Mouse (Mus musculus) limb, embryonic 12.5 days (tissue): ENCODE data around the gene Fbxw4. TPM values are rescaled to one million over a fixed set of nuclear protein-coding genes. Genes with fewer than 3 reads are reported as not detected.

Source experiments
- ATAC-seq: fragments of 200-750 bp; cut with Nextera tagmentation; 2 replicates; pipeline ENCODE4 v1.8.0; 2017; ENCODE audit warnings: low read depth, moderate TSS enrichment; ENCODE audit not compliant: insufficient number of reproducible peaks, insufficient read depth, low FRiP score, low TSS enrichment
- H3K27ac ChIP-seq: fragments of 300-500 bp; sonication (generic); 2 replicates; pipeline ENCODE4 v1.5.1; 2016; ENCODE audit warnings: mild to moderate bottlenecking, moderate library complexity
- H3K27me3 ChIP-seq: fragments of 300-500 bp; sonication (generic); 2 replicates; pipeline ENCODE4 v1.6.1; 2016; ENCODE audit warnings: mild to moderate bottlenecking, moderate library complexity
- H3K36me3 ChIP-seq: fragments of 300-500 bp; sonication (generic); 2 replicates; pipeline ENCODE4 v1.6.1; 2016; ENCODE audit warnings: mild to moderate bottlenecking, moderate library complexity
- H3K4me1 ChIP-seq: fragments of 300-500 bp; sonication (generic); replicated peaks from 2 replicates; pipeline ENCODE4 v1.6.1; 2016
- H3K4me2 ChIP-seq: fragments of 300-500 bp; sonication (generic); 2 replicates; pipeline ENCODE4 v1.6.1; 2016; ENCODE audit warnings: mild to moderate bottlenecking, moderate library complexity
- H3K4me3 ChIP-seq: fragments of 300-500 bp; sonication (generic); replicated peaks from 2 replicates; pipeline ENCODE4 v1.5.1; 2016; ENCODE audit warnings: mild to moderate bottlenecking
- H3K9ac ChIP-seq: fragments of 300-500 bp; sonication (generic); replicated peaks from 2 replicates; pipeline ENCODE4 v1.6.1; 2016; ENCODE audit warnings: mild to moderate bottlenecking, moderate library complexity
- H3K9me3 ChIP-seq: fragments of 300-500 bp; sonication (generic); 2 replicates; pipeline ENCODE4 v1.6.1; 2016; ENCODE audit warnings: mild to moderate bottlenecking, moderate library complexity
- WGBS: fragments of 180-500 bp; shearing (Covaris S2); methylation state at CpG from one replicate; pipeline ENCODE4 v1.1.7; 2016; 5-methylcytosine and 5-hydroxymethylcytosine counted together
- polyA plus RNA-seq: library from polyadenylated mRNA; unstranded; fragments of >200 nt; fragmentation: Nextera tagmentation; extraction: Ambion mirVana; gene quantifications from 2 replicates; pipeline ENCODE4 v1.2.1, GENCODE M21; 2016

Fbxw4 gene
- polyA plus RNA-seq, 1 experiment from 2014 or later, result 6.8 TPM

DNA sequence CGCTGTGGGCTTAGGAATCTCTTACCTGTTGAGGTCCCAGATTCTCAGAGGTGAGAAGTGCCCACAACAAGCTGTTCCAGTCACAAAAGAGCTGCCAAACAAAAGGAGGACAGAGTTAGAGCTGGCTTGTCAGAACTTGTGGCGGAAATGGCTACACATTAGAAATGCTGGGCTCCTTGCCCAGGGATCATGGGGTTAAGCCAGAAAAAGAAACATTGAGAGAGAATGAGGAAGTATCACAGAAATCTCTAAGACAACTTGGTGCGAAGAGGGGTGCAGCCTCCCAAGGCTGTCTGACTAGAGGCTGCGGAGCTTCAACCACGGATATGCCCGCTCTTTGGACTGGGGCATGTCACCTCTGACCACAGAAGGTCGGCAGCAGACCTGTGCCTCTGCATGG lies 68.4 kb downstream of the Fbxw4 start:
- Histone ChIP-seq H3K9ac (no peak overlapping the region), H3K4me1 (peaks cover 12% of the 10 kb centered on the region), H3K27ac (no peak overlapping the region), H3K4me2 (no peak overlapping the region), H3K4me3 (no peak overlapping the region), H3K27me3 (no peaks in the 10 kb centered on the region), H3K36me3 (peaks cover 7% of the 10 kb centered on the region; the same call in 1 of the 2 replicates), H3K9me3 (no peaks in the 10 kb centered on the region)
- WGBS, result 89% methylated on average over 7 of the region's 7 CpGs
- no peak for ATAC-seq

DNA sequence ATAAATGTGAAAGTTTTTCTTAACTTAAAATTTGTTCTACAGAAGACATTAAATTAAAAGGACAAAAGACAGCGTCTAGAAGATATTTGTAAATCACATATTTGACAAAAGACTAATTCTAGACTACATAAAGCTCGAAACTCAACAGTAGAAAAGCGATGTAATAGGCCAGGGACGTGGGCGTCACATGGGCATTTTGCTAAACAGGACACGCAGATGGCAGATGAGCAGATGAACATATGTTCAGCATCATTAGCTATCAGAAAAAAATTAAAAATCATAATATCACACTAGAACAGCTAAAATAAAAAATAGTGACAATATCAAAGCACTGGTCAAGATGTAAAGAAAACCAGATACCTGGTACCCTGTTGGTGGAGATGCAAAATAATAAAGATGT lies 70.4 kb downstream of the Fbxw4 start:
- no peaks in the 10 kb centered on the region for H3K9me3 ChIP-seq
- WGBS, result 95% methylated on average over 6 of the region's 6 CpGs
- peaks cover 7% of the 10 kb centered on the region; the same call in 1 of the 2 replicates for H3K36me3 ChIP-seq
- H3K27ac ChIP-seq, result no peak overlapping the region
- H3K4me2 ChIP-seq, result no peak overlapping the region
- no peak overlapping the region for H3K4me3 ChIP-seq
- no peaks in the 10 kb centered on the region for H3K27me3 ChIP-seq
- ATAC-seq, result no peak
- H3K4me1 ChIP-seq, result peaks cover 13% of the 10 kb centered on the region
- H3K9ac ChIP-seq, result no peak overlapping the region

- H3K4me1 ChIP-seq, result peaks cover 20% of the 10 kb centered on the region
- no peak overlapping the region for H3K27ac ChIP-seq
- no peak overlapping the region for H3K4me2 ChIP-seq
- ATAC-seq, result no peak
- peaks cover 7% of the 10 kb centered on the region; the same call in 1 of the 2 replicates for H3K36me3 ChIP-seq
- H3K9ac ChIP-seq, result no peak overlapping the region
- H3K9me3 ChIP-seq, result no peaks in the 10 kb centered on the region
- no peak overlapping the region for H3K4me3 ChIP-seq
- WGBS, result 70% methylated on average over 6 of the region's 6 CpGs
- H3K27me3 ChIP-seq, result no peaks in the 10 kb centered on the region
Measured at GRCm38 (mm10) chr19:45587509-45588292, 72.4 kb downstream of the Fbxw4 start.

DNA sequence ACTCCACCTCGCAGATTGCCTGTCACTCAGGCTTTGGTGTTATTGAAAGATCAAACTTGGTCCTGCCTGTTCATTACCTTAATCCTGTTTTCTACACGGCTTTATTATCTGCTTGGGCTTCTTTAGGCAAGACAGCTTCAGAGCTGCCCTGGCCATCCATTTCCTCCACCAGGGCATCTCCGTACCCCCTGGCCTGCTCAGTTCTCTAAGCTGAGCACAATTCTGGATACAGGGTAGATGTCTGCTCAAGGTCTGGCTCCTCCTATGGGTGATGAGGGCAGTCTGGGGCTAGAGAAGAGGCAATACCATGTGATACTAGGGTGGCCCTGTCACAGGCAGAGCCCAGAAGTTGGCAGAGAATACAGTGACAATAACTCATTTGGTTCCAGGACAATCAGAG lies 73.3 kb downstream of the Fbxw4 start:
- H3K36me3 ChIP-seq, result peaks cover 10% of the 10 kb centered on the region; the same call in 1 of the 2 replicates
- no peaks in the 10 kb centered on the region for H3K9me3 ChIP-seq
- H3K4me2 ChIP-seq, result no peak overlapping the region
- 66% methylated on average over 3 of the region's 3 CpGs for WGBS
- no peaks in the 10 kb centered on the region for H3K27me3 ChIP-seq
- ATAC-seq, result no peak
- H3K4me3 ChIP-seq, result no peak overlapping the region
- H3K9ac ChIP-seq, result no peak overlapping the region
- H3K27ac ChIP-seq, result no peak overlapping the region
- H3K4me1 ChIP-seq, result peaks cover 29% of the 10 kb centered on the region

DNA sequence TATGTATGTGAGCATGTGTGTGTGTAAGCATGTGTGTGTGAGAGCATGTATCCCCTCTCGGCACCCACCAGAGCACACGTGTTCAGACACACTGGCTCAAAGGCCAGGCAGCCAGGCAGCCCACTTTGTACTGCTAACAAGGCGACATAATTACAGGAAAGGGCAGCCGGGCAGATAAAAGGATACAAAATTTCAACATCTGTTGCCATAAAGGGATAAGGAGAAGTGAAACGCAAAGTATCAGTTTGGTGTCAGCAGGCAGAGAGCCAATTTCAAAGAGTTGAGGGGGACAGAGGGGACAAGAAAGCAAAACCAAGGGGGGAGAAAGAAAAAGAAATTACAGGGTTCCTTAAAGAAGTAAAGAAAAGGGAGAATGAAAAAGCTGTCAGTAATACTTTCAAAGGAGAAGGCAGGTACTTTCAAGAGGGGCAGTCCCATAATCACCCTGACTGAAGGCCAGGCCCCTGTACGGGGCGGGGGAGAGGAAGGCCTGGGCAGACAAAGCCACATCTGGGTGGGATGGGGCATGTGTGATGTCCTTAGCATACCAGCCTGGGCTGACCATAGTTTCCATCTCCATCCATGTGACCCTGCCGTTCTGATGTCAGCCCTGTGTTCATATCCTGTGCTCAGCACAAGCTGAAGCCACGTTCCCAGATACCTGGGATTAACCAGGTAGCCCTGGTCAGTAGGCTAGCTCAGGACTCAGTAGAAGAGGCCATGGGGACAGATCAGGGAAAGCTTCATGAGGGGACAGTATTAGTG lies 75.1 kb downstream of the Fbxw4 start:
- no peak overlapping the region for H3K9ac ChIP-seq
- H3K4me3 ChIP-seq, result no peak overlapping the region
- H3K9me3 ChIP-seq, result no peaks in the 10 kb centered on the region
- H3K27ac ChIP-seq, result peak overlapping the region; percentile 47; the same call in 1 of the 2 replicates
- no peaks in the 10 kb centered on the region for H3K27me3 ChIP-seq
- peaks cover 38% of the 10 kb centered on the region for H3K4me1 ChIP-seq
- no peak overlapping the region for H3K4me2 ChIP-seq
- peaks cover 13% of the 10 kb centered on the region; the same call in 1 of the 2 replicates for H3K36me3 ChIP-seq
- WGBS, result 40% methylated on average over 9 of the region's 9 CpGs
- ATAC-seq, result no peak

- Histone ChIP-seq H3K27ac (no peak overlapping the region), H3K4me1 (peaks cover 47% of the 10 kb centered on the region), H3K4me2 (no peak overlapping the region), H3K36me3 (peaks cover 30% of the 10 kb centered on the region), H3K27me3 (no peaks in the 10 kb centered on the region), H3K9ac (no peak overlapping the region), H3K4me3 (no peak overlapping the region), H3K9me3 (no peaks in the 10 kb centered on the region)
- no peak for ATAC-seq
- WGBS, result 75% methylated on average over 6 of the region's 6 CpGs
Measured at GRCm38 (mm10) chr19:45583136-45583535, 77.0 kb downstream of the Fbxw4 start.

- H3K9me3 ChIP-seq, result no peaks in the 10 kb centered on the region
- H3K9ac ChIP-seq, result no peak overlapping the region
- H3K36me3 ChIP-seq, result peaks cover 40% of the 10 kb centered on the region
- WGBS, result 29% methylated on average over 8 of the region's 8 CpGs
- H3K27me3 ChIP-seq, result no peaks in the 10 kb centered on the region
- peaks cover 49% of the 10 kb centered on the region for H3K4me1 ChIP-seq
- no peak for ATAC-seq
- H3K27ac ChIP-seq, result peak overlapping the region; percentile 64; the same call in 1 of the 2 replicates
- no peak overlapping the region for H3K4me2 ChIP-seq
- H3K4me3 ChIP-seq, result no peak overlapping the region
Measured at GRCm38 (mm10) chr19:45582161-45582560, 78.0 kb downstream of the Fbxw4 start.

DNA sequence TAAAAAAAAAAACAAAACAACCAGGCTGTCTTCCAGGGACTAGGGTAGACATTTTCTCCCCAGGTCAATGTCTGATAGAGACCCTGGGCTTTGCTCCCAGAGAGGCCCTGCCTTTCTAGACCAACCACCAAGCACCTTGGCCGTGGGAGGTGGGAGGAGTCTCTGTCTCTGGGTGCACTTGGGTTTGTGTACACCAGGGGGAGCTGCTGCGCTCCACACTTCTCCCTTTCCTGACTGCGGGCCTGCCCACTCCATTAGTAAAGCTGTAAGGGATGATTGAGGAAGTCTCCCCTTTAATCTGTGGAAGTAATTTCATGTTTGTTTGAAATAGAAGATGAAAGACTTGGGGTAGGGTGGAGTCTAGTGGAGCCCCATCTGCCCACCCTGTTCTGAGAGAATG lies 78.9 kb downstream of the Fbxw4 start:
- WGBS, result 51% methylated on average over 3 of the region's 3 CpGs
- no peak for ATAC-seq
- no peaks in the 10 kb centered on the region for H3K9me3 ChIP-seq
- H3K4me3 ChIP-seq, result no peak overlapping the region
- no peaks in the 10 kb centered on the region for H3K27me3 ChIP-seq
- H3K9ac ChIP-seq, result no peak overlapping the region
- H3K27ac ChIP-seq, result no peak overlapping the region
- peaks cover 47% of the 10 kb centered on the region for H3K36me3 ChIP-seq
- peaks cover 48% of the 10 kb centered on the region for H3K4me1 ChIP-seq
- H3K4me2 ChIP-seq, result no peak overlapping the region

- Histone ChIP-seq H3K27ac (peak overlapping the region; percentile 31), H3K4me1 (peaks cover 55% of the 10 kb centered on the region), H3K4me2 (no peak overlapping the region), H3K27me3 (no peaks in the 10 kb centered on the region), H3K9ac (no peak overlapping the region), H3K36me3 (peaks cover 47% of the 10 kb centered on the region), H3K4me3 (no peak overlapping the region), H3K9me3 (no peaks in the 10 kb centered on the region)
- no peak for ATAC-seq
- WGBS, result 69% methylated on average over 12 of the region's 12 CpGs
Measured at GRCm38 (mm10) chr19:45580235-45580634, 79.9 kb downstream of the Fbxw4 start.

DNA sequence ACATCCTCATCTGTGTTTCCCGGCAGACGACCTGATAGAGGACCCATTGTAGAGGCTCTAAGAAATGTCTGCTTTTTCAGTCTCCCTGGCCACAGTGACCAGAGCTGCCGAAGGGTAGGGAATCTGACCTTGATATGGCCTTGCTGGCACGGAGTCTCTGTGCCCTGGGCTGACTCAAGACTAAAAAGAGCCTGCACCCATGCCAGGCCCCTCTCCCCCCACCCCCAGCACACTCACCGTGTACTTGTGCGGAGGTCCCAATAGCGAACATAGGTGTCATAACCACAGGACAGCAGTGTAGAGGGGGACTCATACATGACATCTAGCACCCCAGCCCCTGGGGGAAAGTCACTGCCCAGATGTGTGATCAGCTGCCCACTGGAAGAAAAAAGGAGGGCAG lies 80.7 kb downstream of the Fbxw4 start:
- Histone ChIP-seq H3K9me3 (no peaks in the 10 kb centered on the region), H3K9ac (no peak overlapping the region), H3K4me3 (no peak overlapping the region), H3K36me3 (peaks cover 47% of the 10 kb centered on the region), H3K4me2 (no peak overlapping the region), H3K4me1 (peaks cover 55% of the 10 kb centered on the region), H3K27ac (no peak overlapping the region), H3K27me3 (no peaks in the 10 kb centered on the region)
- WGBS, result 86% methylated on average over 7 of the region's 7 CpGs
- ATAC-seq, result no peak; the same call in 1 of the 2 replicates

DNA sequence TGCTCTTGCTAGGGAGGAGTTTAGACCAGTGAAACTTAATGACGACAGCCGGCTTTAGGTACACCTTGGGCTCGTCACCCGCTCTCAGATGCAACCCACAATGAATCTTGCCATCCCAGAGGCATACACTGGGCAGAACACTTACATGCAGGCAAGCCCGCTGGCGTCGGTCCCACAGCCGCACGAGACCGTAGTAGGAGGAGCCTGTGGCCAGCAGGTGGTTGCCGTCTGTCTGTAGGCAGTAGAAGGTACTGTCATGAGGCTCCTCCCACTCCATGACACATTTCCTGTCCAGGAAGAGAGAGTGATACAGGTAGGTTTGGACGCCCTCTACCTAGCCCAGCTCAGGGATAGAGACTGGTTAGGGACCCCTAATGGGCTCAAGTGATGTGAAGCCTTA lies 81.1 kb downstream of the Fbxw4 start:
- Histone ChIP-seq H3K27me3 (no peaks in the 10 kb centered on the region), H3K4me2 (no peak overlapping the region), H3K36me3 (peaks cover 47% of the 10 kb centered on the region), H3K4me1 (peaks cover 60% of the 10 kb centered on the region), H3K27ac (no peak overlapping the region), H3K9ac (no peak overlapping the region), H3K9me3 (no peaks in the 10 kb centered on the region), H3K4me3 (no peak overlapping the region)
- no peak for ATAC-seq
- 94% methylated on average over 12 of the region's 12 CpGs for WGBS
